In genomic region chr13:82586335-82586734, GRCm38 (mm10) we compare ENCODE assay signal across 18 mouse cellular contexts.
DNase-seq lines count a peak whose midpoint lies in the region; ATAC-seq lines count a peak whose summit lies in the region.
"Had no signal": no experiment of that assay in that cellular context is flagged by ENCODE, and none has a peak within 500 bp of the region (broad histone marks: within the 10 kb centered on the region; RNA-seq: fewer than 3 reads in every experiment).

No protein-coding gene starts in this region.

- ATAC-seq in frontal cortex, adult (ENCODE audit: low TSS enrichment): peak; percentile 74
- ATAC-seq: activated CD4-positive, CD25-positive, alpha-beta regulatory T cell, adult 4 months; CD4-positive, CD25-positive, alpha-beta regulatory T cell, adult 4 months; Patski had no signal

- DNase-seq in frontal cortex, postnatal 25 days (ENCODE audit: low spot score in 2 of 2): no peak
- peak; percentile 62 for DNase-seq in brain, adult 2 months (ENCODE audit: low read depth, low spot score)
- DNase-seq in telencephalon, adult 2 months (ENCODE audit: low read depth, low spot score): peak; percentile 45
- DNase-seq in ovary, postnatal 10 days (ENCODE audit: low spot score): no peak
- no peak for DNase-seq in MN1 (ENCODE audit: low spot score)
- DNase-seq: adrenal gland, adult 2 months; adrenal gland, adult 8-10 months; adrenal gland, postnatal 25 days; B cell, adult 2 months; cerebellum, adult 11 months; cerebellum, adult 11-12 months; cerebellum, adult 18-20 months; cerebellum, adult 2 months; cerebellum, adult 8-10 months had no signal

Comparison
In these comparisons a context has a peak if more than half of its experiments do, and no peak if none do; other contexts are left out.
1. DNase-seq: peak in brain, adult 2 months (single experiment) and telencephalon, adult 2 months (single experiment); none in frontal cortex, postnatal 25 days (0 of 2), ovary, postnatal 10 days (single experiment) and MN1 (single experiment).